Mouse (Mus musculus) forebrain, postnatal 0 days (tissue): ENCODE results near the gene Slc9a6. TPM values are rescaled to one million over a fixed set of nuclear protein-coding genes. Genes with fewer than 3 reads are reported as not detected.

Source experiments
- ATAC-seq: fragments of 200-750 bp; cut with Nextera tagmentation; 2 replicates; pipeline ENCODE4 v1.8.0; 2017; ENCODE audit warnings: mild to moderate bottlenecking, moderate library complexity
- DNase-seq: peaks from one replicate; pipeline ENCODE4 v3.0.0-alpha.2; 2015
- H3K27ac ChIP-seq: fragments of 300-500 bp; sonication (generic); 2 replicates; pipeline ENCODE4 v1.5.1; 2014; ENCODE audit warnings: low read depth, mild to moderate bottlenecking, antibody characterized with exemption, low read length, moderate library complexity, mixed read lengths
- H3K27me3 ChIP-seq: fragments of 300-500 bp; sonication (generic); 2 replicates; pipeline ENCODE4 v1.6.1; 2014; ENCODE audit warnings: mild to moderate bottlenecking, low read length, mixed read lengths; ENCODE audit not compliant: insufficient read depth
- H3K36me3 ChIP-seq: fragments of 300-500 bp; sonication (generic); 2 replicates; pipeline ENCODE4 v1.6.1; 2014; ENCODE audit warnings: mild to moderate bottlenecking, moderate library complexity; ENCODE audit not compliant: insufficient read depth
- H3K4me1 ChIP-seq: fragments of 300-500 bp; sonication (generic); 2 replicates; pipeline ENCODE4 v1.6.1; 2014; ENCODE audit warnings: antibody characterized with exemption; ENCODE audit not compliant: insufficient read depth
- H3K4me2 ChIP-seq: fragments of 300-500 bp; sonication (generic); 2 replicates; pipeline ENCODE4 v1.6.1; 2014; ENCODE audit warnings: low read depth, mild to moderate bottlenecking, moderate library complexity
- H3K4me3 ChIP-seq: fragments of 300-500 bp; sonication (generic); 2 replicates; pipeline ENCODE4 v1.5.1; 2014; ENCODE audit warnings: low read depth, low read length, mixed read lengths
- H3K9ac ChIP-seq: fragments of 300-500 bp; sonication (generic); 2 replicates; pipeline ENCODE4 v1.6.1; 2014; ENCODE audit warnings: mild to moderate bottlenecking
- H3K9me3 ChIP-seq: fragments of 300-500 bp; sonication (generic); 2 replicates; pipeline ENCODE4 v1.6.1; 2016; ENCODE audit warnings: low read length
- CTCF ChIP-seq: sonication (generic); IDR thresholded peaks from 2 replicates; pipeline ENCODE4 v1.5.1; 2016; ENCODE audit warnings: antibody characterized with exemption, control low read depth, low read depth
- WGBS: fragments of 180-500 bp; shearing (Covaris S2); extraction: QIAGEN DNeasy Blood & Tissue Kit; methylation state at CpG from one replicate; pipeline ENCODE4 v1.1.7; 2014; 5-methylcytosine and 5-hydroxymethylcytosine counted together
- polyA plus RNA-seq: library from polyadenylated mRNA; unstranded; fragments of >200 nt; fragmentation: Nextera tagmentation; extraction: Ambion mirVana; gene quantifications from 2 replicates; pipeline ENCODE4 v1.2.1, GENCODE M21; 2015
- total RNA-seq: library from RNA; depleted of rRNA; stranded (reverse); fragments of >200 nt; gene quantifications from 2 replicates; pipeline ENCODE4 v1.2.3, GENCODE M21; 2014

Gene Slc9a6
- total and polyA plus RNA-seq, 2 experiments from 2014 or later, result 52.5 to 98.7 TPM

DNA sequence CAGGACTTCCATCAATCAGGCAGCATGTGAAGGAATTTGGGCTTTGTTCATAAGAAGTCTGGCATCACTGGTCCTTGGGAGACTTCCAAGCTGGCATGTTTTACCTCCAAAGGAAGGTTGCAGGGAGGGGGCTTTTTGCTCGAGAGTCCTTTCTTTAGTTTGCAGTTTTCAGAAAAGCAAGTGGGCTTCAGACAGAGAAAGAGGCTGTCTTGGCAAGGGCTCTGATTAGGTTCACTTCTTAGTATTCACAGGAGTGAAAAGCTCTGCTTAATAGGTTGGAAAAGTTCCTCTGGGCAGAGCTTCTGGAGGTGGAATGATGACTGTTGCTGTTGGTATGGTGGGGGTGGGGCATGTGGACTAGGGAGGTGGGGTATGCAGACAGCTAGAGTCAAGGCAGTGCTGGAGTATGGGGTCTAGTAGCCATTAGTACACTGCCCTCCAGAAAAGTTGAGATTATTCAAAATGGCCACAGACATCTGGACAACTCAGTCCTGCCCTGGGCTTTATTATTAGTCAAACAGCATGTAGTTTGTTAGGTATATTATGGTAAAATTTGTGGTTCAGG lies 72.7 kb downstream of the Slc9a6 start:
- no peak for ATAC-seq
- DNase-seq, result no peak
- Histone ChIP-seq H3K27ac (no peak overlapping the region), H3K4me1 (no peaks in the 10 kb centered on the region), H3K27me3 (no peaks in the 10 kb centered on the region), H3K4me3 (no peak overlapping the region), H3K4me2 (no peak overlapping the region), H3K9me3 (no peaks in the 10 kb centered on the region), H3K36me3 (no peaks in the 10 kb centered on the region), H3K9ac (no peak overlapping the region)
- TF ChIP-seq CTCF, result no peak
- 28% methylated on average over 1 of the region's 1 CpGs for WGBS

DNA sequence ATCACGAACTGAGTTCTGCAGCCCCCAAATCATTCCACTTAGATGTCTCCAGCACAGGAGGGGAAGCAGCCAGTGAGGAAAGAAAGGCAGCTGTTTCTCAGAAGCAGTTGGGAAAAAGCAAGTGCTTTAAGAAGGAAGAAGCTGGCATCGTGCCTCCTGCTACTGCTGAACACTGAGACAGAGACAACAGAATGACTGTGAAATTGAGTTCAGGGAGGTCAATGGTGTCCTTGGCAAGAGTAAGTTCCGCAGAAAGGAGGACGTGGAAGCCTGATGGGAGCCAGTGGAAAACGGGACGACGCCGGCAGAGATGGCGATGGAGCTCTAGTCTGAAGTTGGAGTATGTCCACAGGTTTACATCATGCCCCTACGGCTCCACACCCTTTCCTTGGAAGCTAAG lies 74.0 kb downstream of the Slc9a6 start:
- no peaks in the 10 kb centered on the region for H3K4me1 ChIP-seq
- no peaks in the 10 kb centered on the region for H3K9me3 ChIP-seq
- H3K27ac ChIP-seq, result no peak overlapping the region
- H3K4me2 ChIP-seq, result no peak overlapping the region
- 73% methylated on average over 10 of the region's 10 CpGs for WGBS
- ATAC-seq (no peak), DNase-seq (no peak)
- H3K9ac ChIP-seq, result no peak overlapping the region
- no peaks in the 10 kb centered on the region for H3K36me3 ChIP-seq
- no peaks in the 10 kb centered on the region for H3K27me3 ChIP-seq
- TF ChIP-seq CTCF, result no peak
- no peak overlapping the region for H3K4me3 ChIP-seq

DNA sequence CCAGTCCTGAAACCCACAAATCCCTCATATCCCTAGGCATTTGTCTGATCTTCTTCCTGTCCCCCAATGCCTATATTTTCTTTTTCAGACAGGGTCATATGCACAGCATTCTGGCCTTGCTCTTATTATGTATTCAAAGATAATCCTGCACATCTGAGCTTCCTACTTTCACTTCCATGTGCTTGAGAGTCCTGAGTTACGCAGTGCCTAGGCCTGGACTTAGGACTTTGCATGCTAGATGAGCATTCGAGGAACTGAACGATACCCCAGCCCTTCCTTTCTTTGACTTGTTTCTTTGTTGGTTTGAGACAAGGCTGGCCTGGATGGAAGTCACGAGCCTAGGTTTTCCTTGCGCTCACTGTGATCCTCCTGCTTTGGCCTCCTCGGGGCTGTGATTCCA lies 83.0 kb downstream of the Slc9a6 start:
- no peaks in the 10 kb centered on the region for H3K36me3 ChIP-seq
- no peak overlapping the region for H3K4me2 ChIP-seq
- WGBS, result 88% methylated on average over 6 of the region's 6 CpGs
- DNase-seq (no peak), ATAC-seq (no peak)
- H3K9ac ChIP-seq, result no peak overlapping the region
- no peak for TF ChIP-seq CTCF
- no peaks in the 10 kb centered on the region for H3K9me3 ChIP-seq
- no peaks in the 10 kb centered on the region for H3K4me1 ChIP-seq
- H3K27ac ChIP-seq, result no peak overlapping the region
- no peak overlapping the region for H3K4me3 ChIP-seq
- H3K27me3 ChIP-seq, result no peaks in the 10 kb centered on the region

DNA sequence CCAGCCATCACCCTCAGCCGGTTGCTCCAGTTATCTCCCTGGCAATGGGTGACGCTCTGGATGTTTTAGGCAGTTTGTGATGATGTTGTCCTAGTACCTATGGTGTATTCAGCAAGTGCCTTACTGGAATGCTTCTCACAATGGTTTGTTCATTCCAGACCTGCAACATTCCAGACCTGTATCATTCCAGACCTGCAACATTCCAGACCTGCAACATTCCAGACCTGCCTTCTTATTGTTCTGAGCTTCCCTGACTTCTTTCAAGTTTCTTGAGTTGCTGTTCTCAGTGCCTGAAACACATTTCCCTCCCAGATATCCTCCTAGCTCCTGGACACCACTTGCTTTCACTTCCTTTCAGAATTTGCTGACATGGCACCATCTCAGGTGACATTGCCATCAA lies 85.0 kb downstream of the Slc9a6 start:
- DNase-seq, result no peak
- Histone ChIP-seq H3K36me3 (no peaks in the 10 kb centered on the region), H3K27ac (no peak overlapping the region), H3K9ac (no peak overlapping the region), H3K27me3 (no peaks in the 10 kb centered on the region), H3K9me3 (no peaks in the 10 kb centered on the region), H3K4me3 (no peak overlapping the region), H3K4me2 (no peak overlapping the region), H3K4me1 (no peaks in the 10 kb centered on the region)
- ATAC-seq, result no peak
- no peak for TF ChIP-seq CTCF
- 92% methylated on average over 2 of the region's 2 CpGs for WGBS

DNA sequence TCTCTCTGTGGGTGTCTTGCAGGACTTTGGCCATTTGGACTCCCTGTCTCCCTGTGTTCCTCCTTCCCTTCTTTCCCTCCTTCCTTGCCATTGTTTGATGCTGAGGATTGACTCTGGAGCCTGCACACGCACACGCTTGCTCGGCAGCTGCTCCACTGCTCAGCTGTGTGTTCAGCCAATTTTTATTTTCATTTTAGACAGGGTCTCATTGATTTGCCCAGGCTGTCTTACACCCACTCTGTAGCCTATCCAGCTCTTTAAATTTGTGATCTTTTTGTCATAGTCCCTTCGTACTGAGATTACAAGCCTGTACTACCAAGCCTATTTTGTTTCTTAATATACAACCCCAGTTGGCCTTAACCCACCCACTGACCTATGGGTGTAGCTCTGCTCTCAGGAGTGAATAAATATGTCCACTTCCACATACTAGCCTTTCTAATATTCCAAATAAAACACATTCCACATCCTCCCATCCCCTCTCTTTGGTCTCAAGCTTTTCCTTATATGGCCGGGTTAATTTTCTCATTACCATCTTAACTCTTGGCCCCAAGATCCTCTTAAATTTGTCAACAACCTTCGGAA lies 87.7 kb downstream of the Slc9a6 start:
- ATAC-seq (no peak), DNase-seq (no peak)
- Histone ChIP-seq H3K9ac (no peak overlapping the region), H3K9me3 (no peaks in the 10 kb centered on the region), H3K4me1 (no peaks in the 10 kb centered on the region), H3K36me3 (no peaks in the 10 kb centered on the region), H3K27me3 (no peaks in the 10 kb centered on the region), H3K4me3 (no peak overlapping the region), H3K27ac (no peak overlapping the region), H3K4me2 (no peak overlapping the region)
- no peak for TF ChIP-seq CTCF
- 73% methylated on average over 6 of the region's 6 CpGs for WGBS

DNA sequence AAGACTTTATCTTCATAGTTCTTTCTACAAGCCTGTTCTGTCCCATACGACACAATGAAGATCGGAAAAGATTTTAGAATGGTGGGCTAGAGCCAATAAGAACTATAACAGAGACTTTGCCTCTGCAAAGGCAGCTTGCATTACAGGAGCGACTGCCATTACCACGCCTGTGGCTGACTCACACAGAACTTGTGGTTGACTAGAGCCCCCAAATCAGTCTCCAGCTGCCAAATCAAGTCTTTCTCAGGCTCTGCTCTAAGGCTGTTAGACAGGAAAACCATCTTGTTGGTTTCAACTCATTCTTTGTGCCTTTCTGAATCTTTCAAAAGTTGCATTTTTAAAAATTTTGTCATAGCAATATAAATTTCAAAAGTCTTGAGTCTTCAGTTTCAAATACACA lies 88.3 kb downstream of the Slc9a6 start:
- H3K9me3 ChIP-seq, result no peaks in the 10 kb centered on the region
- 85% methylated on average over 4 of the region's 4 CpGs for WGBS
- DNase-seq, result no peak

DNA sequence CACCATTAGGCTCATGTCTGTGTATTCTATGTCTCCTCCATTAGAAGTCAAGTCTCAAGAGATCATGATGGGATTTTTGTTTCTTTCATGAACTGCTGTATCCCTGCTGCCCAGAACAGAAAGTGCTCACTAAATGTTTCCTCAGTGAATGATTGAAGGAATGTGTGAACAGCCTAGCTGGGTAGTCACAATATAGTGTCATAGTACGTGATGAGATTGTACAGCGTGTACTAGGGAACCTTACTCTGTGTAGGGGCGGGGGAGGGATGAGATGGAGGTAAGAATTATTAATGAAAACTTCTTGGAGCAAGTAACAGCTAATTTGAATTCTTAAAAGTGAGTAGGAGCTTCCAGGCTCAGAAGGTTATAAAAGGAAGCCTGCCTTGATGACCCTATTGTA lies 91.7 kb downstream of the Slc9a6 start:
- Histone ChIP-seq H3K27ac (no peak overlapping the region), H3K4me3 (no peak overlapping the region), H3K36me3 (no peaks in the 10 kb centered on the region), H3K4me2 (no peak overlapping the region), H3K27me3 (no peaks in the 10 kb centered on the region), H3K4me1 (no peaks in the 10 kb centered on the region), H3K9me3 (no peaks in the 10 kb centered on the region), H3K9ac (no peak overlapping the region)
- ATAC-seq (no peak), DNase-seq (no peak)
- no peak for TF ChIP-seq CTCF
- WGBS, result 78% methylated on average over 3 of the region's 3 CpGs

More for the DNA sequence above, 88.3 kb downstream of the Slc9a6 start:
- Histone ChIP-seq H3K9ac (no peak overlapping the region), H3K27ac (no peak overlapping the region), H3K4me2 (no peak overlapping the region), H3K36me3 (no peaks in the 10 kb centered on the region), H3K27me3 (no peaks in the 10 kb centered on the region), H3K4me3 (no peak overlapping the region), H3K4me1 (no peaks in the 10 kb centered on the region)
- ATAC-seq, result no peak
- no peak for TF ChIP-seq CTCF
